Mouse (Mus musculus) A20 (cell line): ENCODE data around the gene Chd1l.

Source experiments
- DNase-seq: peaks from one replicate; pipeline ENCODE4 v3.0.0-alpha.2; 2011; ENCODE audit warnings: low read depth, low spot score

Chd1l gene

DNA sequence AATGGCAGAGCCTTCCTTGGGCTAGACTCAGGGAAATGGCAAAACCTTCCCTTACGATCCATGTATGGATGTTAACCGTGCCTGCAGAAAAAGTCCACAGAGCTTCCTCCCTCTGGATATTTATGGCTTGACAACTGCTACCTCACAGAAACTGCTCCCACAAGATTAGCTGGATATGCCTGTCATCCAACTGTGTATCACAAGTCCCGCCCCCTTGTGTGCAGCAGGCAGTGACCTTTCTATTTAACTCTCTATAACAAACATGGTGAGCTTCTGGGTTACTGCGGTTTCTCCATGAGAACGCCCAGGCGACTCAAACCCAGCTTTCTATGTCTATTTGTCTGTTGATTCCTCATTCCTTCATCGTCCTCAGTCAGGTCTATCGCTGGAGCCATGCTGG lies 7.9 kb upstream of the Chd1l start:
- DNase-seq, result no peak

DNA sequence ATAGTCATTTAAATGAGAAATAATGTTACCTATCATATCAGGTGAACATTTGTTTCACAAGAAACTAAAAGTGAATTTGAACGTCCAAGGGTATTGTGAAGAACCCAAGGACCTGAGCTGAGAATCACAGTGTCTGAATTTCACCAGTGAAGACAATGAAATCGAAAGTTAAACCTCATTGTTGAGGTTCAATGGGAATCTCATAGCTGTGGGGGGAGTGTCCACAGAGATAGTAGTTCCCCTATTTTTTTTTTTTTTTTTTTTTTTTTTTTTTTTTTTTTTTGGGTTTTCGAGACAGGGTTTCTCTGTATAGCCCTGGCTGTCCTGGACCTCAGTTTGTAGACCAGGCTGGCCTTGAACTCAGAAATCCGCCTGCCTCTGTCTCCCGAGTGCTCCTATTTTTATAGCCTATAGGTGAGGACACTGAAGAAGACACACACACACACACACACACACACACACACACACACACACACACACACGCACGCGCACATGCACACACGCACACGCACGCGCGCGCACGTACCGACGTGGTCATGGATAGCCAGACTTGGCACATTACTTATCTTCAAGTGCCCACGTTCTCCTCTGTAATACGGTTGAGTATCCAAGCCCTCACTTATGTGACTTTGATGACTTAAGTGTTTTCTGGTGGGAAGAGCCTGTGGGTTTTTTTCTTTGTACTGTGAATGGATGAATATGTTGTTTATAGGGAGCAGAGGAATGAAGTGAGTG lies 7.3 kb upstream of the Chd1l start:
- no peak for DNase-seq

DNA sequence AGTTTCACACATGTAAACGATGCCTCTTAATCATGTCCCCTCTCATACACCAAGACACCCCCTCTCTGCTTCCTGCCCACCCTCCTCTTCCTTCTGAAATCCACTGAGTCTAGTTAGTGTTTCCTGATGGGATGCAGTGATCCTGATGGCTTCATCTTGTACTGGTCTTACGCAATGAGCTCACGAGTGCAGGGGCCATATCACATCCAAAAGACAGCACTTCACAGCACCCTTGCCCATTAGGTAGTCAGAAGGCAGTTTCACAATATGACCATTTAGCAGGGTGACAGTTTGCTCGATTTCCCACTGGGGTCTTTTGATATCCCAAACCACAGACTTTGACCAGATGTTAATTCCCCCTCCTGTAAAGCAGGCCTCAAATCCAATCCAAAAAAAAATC lies 5.9 kb upstream of the Chd1l start:
- no peak for DNase-seq

DNA sequence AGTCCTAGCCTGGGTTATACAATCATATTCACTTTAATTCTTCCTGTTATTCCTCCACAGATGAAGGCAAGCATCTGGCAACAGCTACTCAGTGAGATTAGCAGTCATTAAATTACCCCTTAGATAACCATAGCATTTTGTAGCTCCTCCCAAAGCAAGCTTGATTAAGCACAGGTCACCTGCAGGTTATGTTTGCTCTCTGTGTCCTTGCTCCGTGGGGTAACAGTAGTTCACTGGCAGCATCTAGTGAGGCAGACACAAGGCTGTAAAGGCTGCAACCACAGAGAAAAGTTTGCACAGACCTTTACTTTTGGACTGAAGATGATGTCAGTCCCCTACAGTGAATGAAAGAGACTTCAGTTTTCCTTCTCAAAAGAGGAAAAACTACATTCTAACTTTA lies 5.2 kb upstream of the Chd1l start:
- no peak for DNase-seq

DNA sequence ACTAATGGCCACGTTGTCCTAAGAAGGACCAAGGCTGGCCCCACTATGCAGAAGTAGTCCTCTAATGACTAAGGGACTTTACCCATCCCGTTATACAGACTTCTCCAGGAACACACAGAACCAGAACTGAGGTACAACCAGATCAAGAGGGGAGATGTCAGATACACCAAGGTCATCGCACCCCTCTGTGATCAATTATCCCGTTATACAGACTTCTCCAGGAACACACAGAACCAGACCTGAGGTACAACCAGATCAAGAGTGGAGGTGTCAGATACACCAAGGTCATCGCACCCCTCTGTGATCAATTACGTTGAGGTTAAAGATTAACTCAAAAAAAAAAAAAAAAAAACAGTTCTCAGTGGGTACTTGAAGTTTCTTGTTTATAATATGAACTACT lies 1.0 kb upstream of the Chd1l start:
- DNase-seq, result no peak

DNA sequence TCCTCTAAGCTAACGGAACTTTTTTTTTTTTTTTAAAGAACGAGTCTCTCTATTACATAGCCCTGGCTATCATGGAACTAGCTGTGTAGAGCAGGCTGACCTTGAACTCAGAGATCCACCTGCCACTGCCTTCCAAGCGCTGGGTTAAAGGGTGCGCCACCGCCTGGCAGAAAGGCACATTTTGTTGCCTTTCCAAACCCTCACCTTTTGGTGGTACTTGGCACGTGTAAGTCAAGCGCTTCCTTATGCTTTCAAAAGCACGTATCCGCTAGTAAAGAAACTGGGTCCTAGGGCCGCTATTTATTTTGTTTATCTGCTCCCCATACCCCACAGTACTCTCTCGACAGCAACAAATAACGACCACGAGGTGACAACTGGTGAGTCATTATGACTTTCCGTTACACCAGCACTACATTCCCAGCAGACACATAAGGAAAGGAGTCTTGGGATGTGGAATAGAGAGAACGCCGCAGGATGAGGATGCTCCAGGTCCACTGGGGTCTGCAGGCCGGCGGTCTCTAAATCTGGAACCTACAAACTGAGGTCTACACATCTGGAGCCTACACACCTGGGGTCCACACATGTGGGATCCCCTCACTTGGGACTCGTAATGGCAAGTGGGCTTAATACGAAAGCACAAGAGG lies 680 bp downstream of the Chd1l start:
- peak; percentile 87 for DNase-seq

DNA sequence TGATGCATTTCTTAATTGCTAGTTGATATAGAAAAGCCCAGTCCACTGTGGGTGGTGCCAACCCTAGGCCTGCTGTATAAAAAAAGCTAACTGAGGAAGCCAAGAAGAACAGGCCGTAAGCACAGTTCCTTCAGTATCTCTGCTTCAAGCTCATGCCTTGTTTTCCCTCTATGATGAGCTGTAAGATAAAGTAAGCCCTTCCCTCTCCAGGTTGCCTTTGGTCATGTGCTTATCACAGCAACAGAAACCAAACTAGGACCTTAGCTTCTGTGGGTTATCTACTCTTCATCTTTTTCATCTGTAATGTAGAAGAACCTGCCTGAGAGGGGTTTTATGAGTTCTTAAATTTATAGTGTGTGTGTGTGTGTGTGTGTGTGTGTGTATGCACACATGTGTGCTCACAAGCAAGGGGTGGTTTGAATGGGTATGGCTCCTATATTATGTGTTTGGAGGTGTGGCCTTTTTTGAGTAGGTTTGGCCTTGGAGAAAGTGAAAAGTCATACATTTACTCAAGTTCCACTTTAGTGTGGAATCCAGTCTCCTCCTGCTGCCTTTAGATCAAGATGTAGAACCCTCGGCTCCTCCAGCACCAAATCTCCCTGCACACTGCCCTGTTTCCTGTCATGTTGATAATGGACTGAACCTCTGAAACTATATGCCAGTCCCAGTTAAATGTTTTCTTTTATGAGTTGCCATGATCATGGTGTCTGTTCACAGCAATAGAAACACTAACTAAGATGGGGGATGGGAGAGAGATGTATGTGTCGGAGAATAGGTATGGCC lies 9.8 kb downstream of the Chd1l start:
- DNase-seq, result no peak

DNA sequence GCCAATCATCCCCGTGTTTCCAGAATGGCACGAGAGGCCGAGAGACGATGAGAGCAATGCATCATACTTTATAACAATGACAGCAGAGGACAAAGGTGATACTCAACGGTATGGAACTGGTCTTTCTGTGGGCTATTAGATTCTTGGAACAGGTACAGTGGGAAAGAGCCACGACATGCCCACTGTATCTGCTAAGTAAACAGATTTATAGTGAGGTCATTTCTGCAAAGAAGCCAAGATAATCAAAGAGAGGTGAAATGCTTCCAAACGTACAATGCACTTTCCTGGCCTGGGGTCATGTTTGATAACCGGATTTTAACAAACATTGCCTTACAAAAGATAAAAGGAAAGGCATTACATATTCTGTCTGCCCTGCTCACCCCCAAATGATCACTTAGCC lies 13.2 kb downstream of the Chd1l start:
- no peak for DNase-seq

DNA sequence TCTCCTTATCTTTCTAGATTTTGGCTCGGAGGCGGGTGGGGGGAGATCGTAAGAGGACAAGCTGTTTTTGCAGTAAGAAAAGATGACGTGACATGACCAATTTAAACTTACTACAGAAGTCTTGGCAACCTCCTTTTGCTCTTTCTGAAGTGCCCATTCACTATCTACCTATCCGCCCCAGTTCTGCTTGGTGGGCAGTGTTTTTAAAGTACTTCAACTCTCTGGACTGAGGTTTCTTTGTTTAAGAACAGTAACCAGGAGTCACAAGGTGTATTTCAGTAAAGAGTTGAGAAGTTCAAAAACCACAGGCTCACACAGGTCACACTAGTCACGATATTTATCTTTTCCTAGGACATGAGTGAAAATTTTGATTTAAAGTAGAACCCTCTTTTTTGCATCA lies 14.9 kb downstream of the Chd1l start:
- no peak for DNase-seq

DNA sequence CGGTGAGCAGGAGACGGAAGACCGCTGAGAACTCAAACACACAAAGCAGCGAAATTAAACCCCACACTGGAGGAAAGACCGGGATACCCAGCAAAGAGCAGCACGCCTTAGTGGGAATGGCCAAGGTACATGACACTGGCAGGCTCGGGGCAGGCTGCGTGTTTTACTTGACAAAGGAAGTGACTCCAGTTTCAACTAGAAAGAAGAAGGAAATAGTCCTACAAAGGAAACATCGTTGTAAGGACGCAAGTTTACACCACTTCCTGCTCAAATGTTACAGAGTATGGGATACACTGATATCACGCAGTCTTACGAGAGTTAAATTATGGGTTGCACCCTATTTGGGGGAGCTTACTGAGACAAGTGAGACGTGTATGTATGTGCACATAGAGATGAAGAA lies 15.9 kb downstream of the Chd1l start:
- no peak for DNase-seq

DNA sequence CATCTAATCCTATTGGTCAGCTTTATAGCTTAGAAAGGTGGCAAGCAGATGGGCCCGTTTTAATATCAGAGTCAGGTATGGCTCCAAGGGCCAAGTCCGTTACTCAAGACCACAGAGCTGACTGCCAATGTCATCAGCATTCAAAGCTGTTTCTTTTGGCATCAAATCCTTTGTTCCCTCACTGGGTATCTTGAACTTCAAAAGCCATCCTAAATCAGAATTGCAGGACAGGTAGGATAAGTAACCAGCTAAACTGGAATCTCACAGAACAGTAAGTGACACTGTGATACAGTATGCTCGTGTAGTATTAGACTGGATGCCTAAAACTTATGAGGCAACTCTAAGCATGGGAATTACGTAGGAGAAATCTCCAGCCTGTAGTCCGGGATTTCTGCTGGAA lies 16.9 kb downstream of the Chd1l start:
- no peak for DNase-seq

DNA sequence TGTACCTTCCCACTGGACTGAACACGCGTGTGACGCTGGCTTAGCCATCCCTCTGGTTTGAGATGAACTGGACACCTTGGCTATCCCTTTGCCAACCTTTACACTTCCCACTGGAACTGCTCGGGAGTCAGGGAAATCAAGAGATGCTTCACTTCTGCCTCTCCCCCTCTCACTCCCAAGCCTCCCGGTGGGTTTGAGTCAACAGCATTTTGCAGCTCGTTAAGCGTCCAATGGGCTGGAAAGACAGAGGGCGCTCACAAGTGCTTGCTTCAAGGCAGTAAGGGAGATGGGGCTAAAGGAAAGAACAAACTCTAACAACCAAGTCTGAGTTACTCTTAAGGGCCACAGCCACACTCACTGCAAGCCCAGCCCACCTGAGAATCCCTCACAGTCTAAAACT lies 19.3 kb downstream of the Chd1l start:
- no peak for DNase-seq

DNA sequence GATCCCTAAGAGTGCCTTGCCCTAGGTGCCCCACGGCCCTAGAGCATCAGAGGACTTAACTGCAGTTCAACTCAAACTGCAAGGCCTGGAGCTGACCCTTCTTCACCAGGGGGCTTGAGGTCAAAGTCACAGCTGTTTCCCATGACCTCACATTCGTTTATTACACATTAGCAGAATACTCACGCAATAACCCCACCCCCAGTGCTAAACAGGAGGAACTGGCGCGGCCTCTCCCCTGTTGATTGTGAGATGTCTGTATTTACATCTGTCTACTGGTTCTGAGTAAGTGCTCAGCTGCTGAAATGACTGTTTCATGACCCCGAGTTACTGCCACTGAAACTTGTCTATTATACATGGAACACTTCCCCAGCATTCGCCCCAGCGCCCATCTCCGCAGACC lies 22.3 kb downstream of the Chd1l start:
- DNase-seq, result no peak

DNA sequence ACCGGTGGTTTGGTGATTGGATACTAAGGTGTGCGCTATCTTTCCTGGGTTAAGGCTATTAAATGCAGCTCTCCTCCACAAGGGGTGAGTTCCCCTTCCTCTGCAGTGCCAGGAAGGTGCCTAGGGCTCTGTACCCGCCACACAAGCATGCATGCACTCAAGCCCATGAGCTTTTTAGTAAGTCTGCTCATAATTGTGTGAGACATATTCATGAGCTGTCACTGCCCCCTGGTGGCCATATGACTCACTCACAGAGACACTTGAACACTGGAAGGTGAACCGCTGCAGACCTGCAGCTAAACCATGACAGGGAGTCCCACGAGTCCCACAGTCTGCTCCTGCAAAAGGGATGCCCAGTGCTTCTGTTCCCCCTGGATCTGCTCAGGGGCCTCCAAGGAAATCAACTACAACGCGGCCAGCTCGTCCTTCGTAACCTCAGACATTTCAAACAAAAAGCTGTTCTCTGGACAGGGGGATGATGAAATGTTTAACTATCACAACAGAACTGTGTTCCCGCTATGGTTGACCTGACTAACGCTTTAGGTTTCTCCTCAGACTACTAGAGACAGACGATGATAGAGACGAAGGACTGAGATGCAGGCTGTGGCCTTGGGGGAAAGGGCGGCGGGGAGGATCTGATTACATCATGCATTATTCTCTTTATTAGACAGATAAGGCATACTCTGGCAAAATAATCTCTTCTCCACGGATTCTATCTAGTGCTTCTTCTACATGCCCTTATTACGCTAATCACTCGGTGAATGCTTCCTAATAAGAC lies 24.4 kb downstream of the Chd1l start:
- peak; percentile 74 for DNase-seq

DNA sequence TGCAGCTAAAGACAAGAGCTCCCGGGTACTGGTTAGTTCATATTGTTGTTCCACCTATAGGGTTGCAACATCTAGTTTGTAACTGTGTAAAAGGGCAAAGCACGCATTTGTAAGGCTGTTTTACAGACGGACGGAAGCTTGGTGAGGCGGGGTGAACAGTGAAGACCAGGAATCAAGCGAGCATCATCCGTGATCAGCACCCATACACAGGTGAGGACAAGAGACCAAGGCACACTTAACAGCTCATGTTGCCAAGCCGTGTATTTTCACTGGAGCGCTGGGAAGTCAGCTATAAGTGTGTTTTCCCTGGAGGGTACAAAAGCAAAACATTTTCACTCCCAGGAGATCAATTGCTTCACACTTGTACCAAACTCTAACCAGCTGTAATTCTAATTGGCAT lies 36.2 kb downstream of the Chd1l start:
- no peak for DNase-seq

DNA sequence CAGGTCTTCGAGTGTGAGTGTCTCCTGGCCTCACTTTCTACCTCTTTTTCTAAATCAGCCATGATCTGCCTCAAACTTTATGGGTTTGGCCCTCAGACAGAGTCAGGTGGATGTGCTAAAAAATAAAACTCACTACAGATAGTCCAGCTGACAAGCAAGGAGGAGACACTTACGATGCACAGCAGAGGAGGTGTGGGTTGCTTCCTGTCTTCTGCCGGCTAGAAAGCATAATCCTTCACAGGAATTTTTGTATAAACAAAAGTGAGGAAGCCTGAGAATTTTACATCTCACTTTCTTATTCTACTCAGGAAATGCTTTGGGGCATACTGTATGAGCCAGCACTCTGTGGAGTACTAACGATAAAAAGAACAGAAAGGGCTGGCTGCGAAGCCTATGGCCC lies 45.4 kb downstream of the Chd1l start:
- no peak for DNase-seq

DNA sequence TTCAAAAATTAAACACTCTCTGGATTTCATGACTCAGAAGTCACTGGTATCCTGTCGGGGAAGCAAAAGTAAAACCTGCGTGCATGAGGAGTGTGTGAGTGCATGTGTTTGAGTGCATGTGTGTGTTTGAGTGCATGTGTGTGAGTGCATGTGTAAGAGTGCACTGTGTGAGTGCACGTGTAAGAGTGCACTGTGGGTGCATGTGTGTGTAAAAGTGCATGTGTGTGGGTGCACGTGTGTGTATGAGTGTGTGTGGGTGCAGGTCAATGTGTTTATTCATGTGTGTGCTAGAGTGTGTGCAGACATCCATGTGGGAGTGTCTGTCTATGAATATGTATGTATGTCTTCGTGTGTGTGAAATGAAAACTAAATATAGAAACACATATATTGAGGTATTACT lies 51.4 kb downstream of the Chd1l start:
- no peak for DNase-seq

DNA sequence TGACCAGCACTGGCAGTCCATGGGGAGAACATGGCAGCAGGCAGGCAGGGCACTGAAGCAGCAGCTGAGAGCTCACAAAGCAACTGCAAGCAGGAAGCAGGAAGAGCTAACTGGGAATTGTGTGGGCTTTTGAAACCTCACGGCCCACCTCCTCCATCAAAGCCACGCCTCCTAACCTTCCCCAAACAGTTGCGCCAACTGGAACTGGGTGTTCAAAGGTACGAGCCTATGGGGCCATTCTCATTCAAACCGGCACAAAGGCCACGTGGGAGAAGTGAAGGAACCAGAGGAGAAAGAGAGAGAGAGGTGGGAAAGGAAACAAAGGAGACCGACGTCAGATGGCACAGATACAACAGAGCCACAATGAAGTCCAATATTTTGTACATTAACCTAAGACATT lies 63.8 kb downstream of the Chd1l start:
- DNase-seq, result no peak

DNA sequence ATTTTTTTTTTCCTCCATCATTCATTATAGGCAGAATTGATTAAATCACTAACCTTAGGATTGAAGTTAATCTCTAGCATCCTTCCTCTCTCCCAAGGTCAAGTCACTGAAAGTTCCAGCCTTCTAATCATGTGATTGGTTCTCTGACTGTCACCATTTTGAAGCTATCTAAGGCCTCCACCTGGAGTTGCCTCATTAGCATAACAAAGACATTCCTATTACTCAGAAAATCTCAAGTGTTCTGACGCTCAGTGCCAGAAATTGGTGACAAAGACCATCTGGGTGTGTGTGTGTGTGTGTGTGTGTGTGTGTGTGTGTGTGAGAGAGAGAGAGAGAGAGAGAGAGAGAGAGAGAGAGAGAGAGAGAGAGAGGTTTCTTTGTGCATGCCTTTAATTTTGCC lies 69.8 kb downstream of the Chd1l start:
- DNase-seq, result no peak

DNA sequence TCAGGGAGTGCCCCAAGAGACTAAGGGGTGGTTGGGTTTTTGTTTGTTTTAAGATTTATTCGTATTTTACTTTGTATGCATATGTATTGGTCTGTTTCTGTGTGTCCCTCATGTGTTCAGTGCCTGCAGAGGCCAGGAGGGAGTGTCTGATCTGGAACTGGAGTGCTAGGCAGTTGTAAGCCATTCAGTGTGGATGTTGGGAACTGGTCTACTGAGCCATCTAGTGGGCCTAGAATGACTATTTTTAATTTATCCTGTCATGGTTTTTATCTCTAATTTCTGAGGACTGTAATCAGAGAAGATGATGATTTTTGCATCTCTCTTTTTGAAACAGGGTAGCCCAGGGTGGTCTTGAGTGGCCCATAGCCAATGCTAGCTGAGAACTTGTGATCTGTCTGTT lies 71.4 kb downstream of the Chd1l start:
- no peak for DNase-seq

DNA sequence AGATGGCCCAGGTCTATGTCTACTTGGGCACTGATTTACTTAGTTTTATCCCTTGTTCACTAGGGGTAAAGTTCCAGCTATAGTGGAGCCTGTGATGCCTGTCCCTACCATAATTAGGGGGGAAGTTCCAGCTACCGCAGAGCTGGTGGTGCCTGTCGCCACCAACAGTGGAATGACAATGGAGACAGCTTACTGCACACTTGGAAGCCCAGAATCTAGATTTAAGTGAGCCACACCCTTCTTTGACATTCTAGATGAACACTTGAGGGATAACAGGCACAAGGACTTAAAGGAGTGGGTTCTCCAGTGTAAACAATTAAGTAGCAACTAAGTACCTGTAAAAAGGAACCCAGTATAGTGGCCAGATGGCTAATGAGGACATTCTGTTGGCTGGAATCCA lies 73.0 kb downstream of the Chd1l start:
- no peak for DNase-seq

DNA sequence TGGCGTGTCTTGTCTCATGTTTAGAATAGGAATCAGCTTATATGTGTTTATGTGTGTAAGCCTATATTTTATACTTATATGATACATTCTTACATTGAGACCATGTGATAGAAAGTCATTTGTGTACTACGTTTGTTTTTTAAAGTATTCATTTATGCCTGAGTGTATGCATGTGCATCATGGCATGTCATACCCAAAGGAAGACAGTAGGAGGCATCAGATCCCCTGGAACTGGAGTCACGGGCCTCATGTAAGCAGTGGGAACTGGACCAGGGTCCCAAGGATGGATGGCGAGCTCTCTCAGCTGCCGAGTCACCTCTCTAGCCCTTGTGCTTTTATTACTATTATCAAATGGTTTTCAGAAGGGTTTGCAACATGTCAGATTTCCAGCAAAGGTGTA lies 74.3 kb downstream of the Chd1l start:
- peak; percentile 19 for DNase-seq
